In the genomic region with DNA sequence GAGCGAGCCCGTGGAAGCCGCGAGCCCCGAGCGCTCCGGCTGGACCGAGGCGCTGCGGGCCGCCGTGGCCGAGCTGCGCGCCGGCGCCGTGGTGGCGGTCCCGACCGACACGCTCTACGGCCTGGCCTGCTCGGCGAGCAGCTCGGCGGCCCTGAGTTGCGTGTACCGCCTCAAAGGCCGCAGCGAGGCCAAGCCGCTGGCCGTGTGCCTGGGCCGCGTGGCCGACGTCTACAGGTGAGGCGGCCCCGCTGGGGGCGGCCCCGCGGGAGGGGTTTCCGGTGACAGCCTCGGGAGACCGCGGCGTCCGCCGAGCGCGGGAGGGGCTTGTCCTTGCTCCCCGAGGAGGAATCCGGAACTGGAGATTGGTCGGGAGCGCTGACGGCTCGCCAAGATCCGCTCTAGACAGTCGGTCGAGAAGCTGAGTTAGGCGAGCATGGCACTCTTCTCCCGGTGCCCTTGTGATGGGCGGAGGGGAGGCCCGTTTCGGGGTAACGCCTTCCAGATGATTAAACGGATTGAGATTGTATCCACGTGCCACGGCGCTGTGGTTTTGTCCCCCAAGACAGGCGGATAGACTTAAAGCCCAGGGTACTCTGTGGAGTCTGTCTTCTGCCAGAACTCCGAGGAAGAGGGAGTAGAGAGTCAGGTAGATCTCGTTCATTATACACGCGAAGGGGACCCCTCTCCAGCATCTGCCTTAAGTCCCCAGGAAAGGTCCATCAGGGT, we compare ENCODE assay signal across 8 mouse cellular contexts. TPM values are rescaled to one million over a fixed set of nuclear protein-coding genes. Genes with fewer than 3 reads are reported as not detected.
DNase-seq lines count a peak whose midpoint lies in the region; ATAC-seq and TF ChIP-seq lines count a peak whose summit lies in the region.

A gene (minus strand): TSS at position 264 of the 726 bp plus-strand sequence.

- under 1% methylated on average over 56 of the region's 75 CpGs for WGBS in lung, embryonic 16.5 days
- under 1% methylated on average over 75 of the region's 75 CpGs for WGBS in olfactory bulb, adult 2 months

- H3K4me3 ChIP-seq in lung, embryonic 16.5 days (ENCODE audit: low read length) = peak within 1 kb of the TSS; percentile 86
- H3K4me3 ChIP-seq in olfactory bulb, adult 2 months (ENCODE audit: insufficient read depth, low read depth, low read length) = peak within 1 kb of the TSS; percentile 66

- peak within 1 kb of the TSS; percentile 83 for H3K9ac ChIP-seq in lung, embryonic 16.5 days (ENCODE audit: low read length)

- no peaks in the 10 kb centered on the region for H3K9me3 ChIP-seq in lung, embryonic 16.5 days (ENCODE audit: control insufficient read depth, low read length)

- H3K4me2 ChIP-seq in lung, embryonic 16.5 days (ENCODE audit: low read depth, low read length) = peak within 1 kb of the TSS; percentile 67

- peaks cover 12% of the 10 kb centered on the region for H3K4me1 ChIP-seq in lung, embryonic 16.5 days (replicated peaks; ENCODE audit: control insufficient read depth, insufficient read depth, low read length)
- peaks cover 19% of the 10 kb centered on the region for H3K4me1 ChIP-seq in olfactory bulb, adult 2 months (ENCODE audit: control insufficient read depth, insufficient read depth, low read length)

- peak within 1 kb of the TSS; percentile 88 for H3K27ac ChIP-seq in lung, embryonic 16.5 days (ENCODE audit: low read length)
- H3K27ac ChIP-seq in olfactory bulb, adult 2 months (ENCODE audit: insufficient read depth, low read depth, low read length) = peak within 1 kb of the TSS; percentile 76

- ATAC-seq in hematopoietic stem cell, adult 5-6 weeks (replicated peaks in 1 of 2; ENCODE audit: insufficient read depth in 1 of 2, low FRiP score in 2 of 2, low TSS enrichment in 1 of 2, low read depth in 1 of 2, poor library complexity in 2 of 2, severe bottlenecking in 2 of 2) = peak; percentile 13 to 56; a peak in 3 of 4 replicates
- ATAC-seq in lung, embryonic 16.5 days (ENCODE audit: low read depth) = peak; percentile 62

- no peaks in the 10 kb centered on the region for H3K27me3 ChIP-seq in lung, embryonic 16.5 days (ENCODE audit: control insufficient read depth, insufficient read depth, low read depth, low read length)

- peaks cover 2% of the 10 kb centered on the region; the same call in 1 of the 2 replicates for H3K36me3 ChIP-seq in lung, embryonic 16.5 days (ENCODE audit: control insufficient read depth, insufficient read depth, low read length)

- DNase-seq in MN1 (ENCODE audit: low spot score) = peak; percentile 73
- peak; percentile 64 for DNase-seq in cerebellum, adult 8-10 months
- DNase-seq in frontal cortex, adult 2 months (ENCODE audit: extremely low spot score in 1 of 2, low spot score in 1 of 2) = peak; percentile 35 to 74
- peak; percentile 78 for DNase-seq in layer of hippocampus, adult 9-11 months
- peak; percentile 74 for DNase-seq in thymus, postnatal 0 days (ENCODE audit: low spot score)

- no peak for TF ChIP-seq CTCF in olfactory bulb, adult 2 months (IDR thresholded peaks at IDR 0.05; ENCODE audit: insufficient read depth, low read depth, low read length)

- TF ChIP-seq POLR2A in olfactory bulb, adult 2 months (IDR thresholded peaks at IDR 0.05; ENCODE audit: insufficient read depth, low read depth, low read length) = no peak

RNA-seq across cellular contexts. Expression of the gene that starts here (rescaled TPM):
- 91.4 and 98.1 TPM in 2 replicates for polyA plus RNA-seq in frontal cortex, adult 2 months (2012; rRNA removed)
- 6.4 and 7.6 TPM in 2 replicates for total RNA-seq in hematopoietic stem cell, adult 5-6 weeks (2017)
- polyA plus RNA-seq in lung, embryonic 16.5 days (2015; fragmentation: Nextera tagmentation; extraction: Ambion mirVana) = 45.6 TPM in 2 replicates
- not detected in 2 replicates for polyA plus RNA-seq in olfactory bulb, adult 2 months (2012; ENCODE audit: insufficient read depth, insufficient read length, low replicate concordance, missing spikeins)
- polyA plus RNA-seq in thymus, postnatal 0 days (2015; fragmentation: Nextera tagmentation; extraction: Ambion mirVana) = 37.4 and 42.6 TPM in 2 replicates

Comparison
In these comparisons a context has a peak if more than half of its experiments do, and no peak if none do; other contexts are left out.
1. Peak in every context shown above with its lines: DNase-seq, ATAC-seq, H3K4me3 ChIP-seq and H3K27ac ChIP-seq.
2. RNA of the gene that starts here (polyA plus RNA-seq): 91.4 to 98.1 TPM in frontal cortex, adult 2 months, 45.6 TPM in lung, embryonic 16.5 days and 37.4 to 42.6 TPM in thymus, postnatal 0 days; not detected in olfactory bulb, adult 2 months; every median in the first group is over 10 times any median in the second.